Mouse (Mus musculus) neural tube, embryonic 11.5 days (tissue): ENCODE measurements at regions not wholly inside any gene's neighbourhood (a gene's known extent, or its start where the extent isn't known, plus 50 kb on each side); places are given as distances from the start of the nearest gene placed in this dataset.

Experiments
- ATAC-seq: fragments of 200-750 bp; cut with Nextera tagmentation; 2 replicates; pipeline ENCODE4 v1.8.0; 2017; ENCODE audit warnings: moderate number of reproducible peaks, mild to moderate bottlenecking, moderate TSS enrichment, moderate library complexity; ENCODE audit not compliant: insufficient read depth, low FRiP score, low TSS enrichment
- DNase-seq: peaks from one replicate; pipeline ENCODE4 v3.0.0-alpha.2; 2015; ENCODE audit warnings: low spot score
- H3K27ac ChIP-seq: fragments of 300-500 bp; sonication (generic); 2 replicates; pipeline ENCODE4 v1.5.1; 2014; ENCODE audit warnings: low read depth, mild to moderate bottlenecking, low read length
- H3K27me3 ChIP-seq: fragments of 300-500 bp; sonication (generic); 2 replicates; pipeline ENCODE4 v1.6.1; 2014; ENCODE audit warnings: mild to moderate bottlenecking, low read length, mixed read lengths; ENCODE audit not compliant: control insufficient read depth, insufficient read depth
- H3K36me3 ChIP-seq: fragments of 300-500 bp; sonication (generic); 2 replicates; pipeline ENCODE4 v1.6.1; 2014; ENCODE audit warnings: mild to moderate bottlenecking, low read length, moderate library complexity, mixed read lengths; ENCODE audit not compliant: control insufficient read depth, insufficient read depth
- H3K4me1 ChIP-seq: fragments of 300-500 bp; sonication (generic); 2 replicates; pipeline ENCODE4 v1.6.1; 2014; ENCODE audit warnings: low read length, mixed read lengths; ENCODE audit not compliant: control insufficient read depth, insufficient read depth
- H3K4me2 ChIP-seq: fragments of 300-500 bp; sonication (generic); 2 replicates; pipeline ENCODE4 v1.6.1; 2014; ENCODE audit warnings: low read depth, mild to moderate bottlenecking, moderate library complexity
- H3K4me3 ChIP-seq: fragments of 300-500 bp; sonication (generic); 2 replicates; pipeline ENCODE4 v1.5.1; 2014; ENCODE audit warnings: low read depth, low read length
- H3K9ac ChIP-seq: fragments of 300-500 bp; sonication (generic); 2 replicates; pipeline ENCODE4 v1.6.1; 2014; ENCODE audit warnings: mild to moderate bottlenecking, low read length
- H3K9me3 ChIP-seq: fragments of 300-500 bp; sonication (generic); 2 replicates; pipeline ENCODE4 v1.6.1; 2016; ENCODE audit warnings: low read length; ENCODE audit not compliant: control insufficient read depth
- WGBS: fragments of 180-500 bp; shearing (Covaris S2); extraction: QIAGEN DNeasy Blood & Tissue Kit; methylation state at CpG from one replicate; pipeline ENCODE4 v1.1.7; 2014; 5-methylcytosine and 5-hydroxymethylcytosine counted together

DNA sequence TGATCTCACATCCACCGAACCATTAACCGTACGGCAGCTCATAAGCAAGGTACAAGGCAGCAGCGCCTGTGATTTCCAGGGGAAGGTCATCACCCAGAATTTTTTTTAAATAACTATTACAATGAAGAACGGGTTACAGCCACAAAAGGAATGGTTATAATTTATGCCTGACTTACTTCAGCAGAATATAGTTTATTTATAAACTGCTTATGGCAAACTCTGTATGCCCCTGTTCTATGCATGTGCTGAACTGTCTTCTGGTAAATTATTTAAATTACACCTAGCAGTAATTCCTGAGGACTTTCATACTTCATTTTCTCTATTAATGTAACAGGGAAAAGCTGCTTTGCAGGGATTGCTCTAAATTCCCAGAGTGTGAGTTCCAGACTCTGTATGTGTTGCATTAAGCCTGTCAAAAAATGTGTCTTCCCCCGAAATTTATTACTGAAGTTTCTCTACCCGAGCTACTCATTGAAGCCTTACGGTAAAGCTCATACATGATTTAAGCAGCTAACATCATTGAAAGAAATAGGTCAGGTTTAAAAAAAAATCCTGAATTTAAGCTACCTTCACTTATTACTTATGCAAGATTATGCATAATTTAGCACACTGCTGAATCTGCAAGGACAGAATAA lies 782.4 kb upstream of the Mms22l start:
- DNase-seq (no peak), ATAC-seq (no peak)
- H3K36me3 ChIP-seq = no peaks in the 10 kb centered on the region
- H3K9me3 ChIP-seq = no peaks in the 10 kb centered on the region
- no peak overlapping the region for H3K4me2 ChIP-seq
- H3K4me1 ChIP-seq = no peaks in the 10 kb centered on the region
- H3K9ac ChIP-seq = no peak overlapping the region
- H3K4me3 ChIP-seq = no peak overlapping the region
- WGBS = 76% methylated on average over 8 of the region's 8 CpGs
- no peak overlapping the region for H3K27ac ChIP-seq
- H3K27me3 ChIP-seq = no peaks in the 10 kb centered on the region

GRCm38 (mm10) chr4:23727846-23728245 lies 768.4 kb upstream of the Mms22l start:
- H3K4me1 ChIP-seq = no peaks in the 10 kb centered on the region
- DNase-seq = no peak
- no peak overlapping the region for H3K9ac ChIP-seq
- no peak overlapping the region for H3K4me2 ChIP-seq
- no peak overlapping the region for H3K4me3 ChIP-seq
- H3K9me3 ChIP-seq = no peaks in the 10 kb centered on the region
- WGBS = 85% methylated on average over 2 of the region's 2 CpGs
- H3K27ac ChIP-seq = no peak overlapping the region
- H3K36me3 ChIP-seq = no peaks in the 10 kb centered on the region
- ATAC-seq = no peak
- no peaks in the 10 kb centered on the region for H3K27me3 ChIP-seq

DNA sequence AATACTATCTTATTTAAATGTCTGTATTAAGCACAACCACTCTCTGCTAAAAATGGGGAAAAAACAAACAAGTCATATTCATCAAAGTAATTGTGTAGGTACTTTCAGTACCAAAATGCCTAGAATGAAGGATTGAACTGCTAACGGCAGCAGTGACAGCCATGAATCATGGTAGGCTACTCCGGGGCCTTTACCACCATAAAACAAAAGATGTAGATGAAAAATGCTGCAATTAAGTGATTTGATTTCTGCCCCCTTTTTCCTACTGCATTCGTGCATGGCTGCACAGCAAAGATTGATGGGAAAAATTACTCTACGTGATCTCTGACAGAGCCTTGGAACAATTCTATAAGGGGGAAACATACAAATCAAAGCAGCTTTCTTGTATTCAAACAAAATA lies 763.8 kb upstream of the Mms22l start:
- peak; percentile 20 for DNase-seq
- no peak overlapping the region for H3K4me3 ChIP-seq
- no peak overlapping the region for H3K4me2 ChIP-seq
- H3K36me3 ChIP-seq = no peaks in the 10 kb centered on the region
- WGBS = 52% methylated on average over 4 of the region's 4 CpGs
- no peaks in the 10 kb centered on the region for H3K4me1 ChIP-seq
- ATAC-seq = no peak
- H3K27me3 ChIP-seq = no peaks in the 10 kb centered on the region
- H3K9me3 ChIP-seq = no peaks in the 10 kb centered on the region
- no peak overlapping the region for H3K9ac ChIP-seq
- H3K27ac ChIP-seq = no peak overlapping the region

GRCm38 (mm10) chr4:23744079-23744478 lies 752.2 kb upstream of the Mms22l start:
- ATAC-seq (no peak), DNase-seq (no peak)
- Histone ChIP-seq H3K27ac (no peak overlapping the region), H3K27me3 (no peaks in the 10 kb centered on the region), H3K4me1 (no peaks in the 10 kb centered on the region), H3K9ac (no peak overlapping the region), H3K9me3 (no peaks in the 10 kb centered on the region), H3K4me2 (no peak overlapping the region), H3K36me3 (no peaks in the 10 kb centered on the region), H3K4me3 (no peak overlapping the region)
- WGBS = 72% methylated on average over 7 of the region's 7 CpGs

DNA sequence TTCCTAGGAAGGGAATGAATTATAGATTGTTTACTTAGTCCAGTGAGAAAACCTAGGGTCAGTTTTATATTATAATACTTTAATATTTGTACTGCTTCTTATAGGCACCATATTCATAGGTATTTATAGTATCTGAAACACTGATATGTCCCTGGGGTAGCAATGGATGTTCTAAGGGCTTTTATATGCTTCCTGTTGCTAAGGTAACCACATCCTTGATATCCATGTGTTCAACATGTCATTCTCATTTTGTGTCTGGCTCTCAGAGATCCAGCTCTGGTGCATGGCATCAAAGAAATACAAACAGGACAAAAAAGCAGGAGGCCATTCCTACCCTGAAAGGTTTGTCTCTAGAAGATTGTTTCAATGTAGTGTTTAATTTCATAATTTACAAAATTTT lies 738.2 kb upstream of the Mms22l start:
- H3K27me3 ChIP-seq = no peaks in the 10 kb centered on the region
- H3K4me2 ChIP-seq = no peak overlapping the region
- H3K9me3 ChIP-seq = no peaks in the 10 kb centered on the region
- no peak overlapping the region for H3K27ac ChIP-seq
- no peaks in the 10 kb centered on the region for H3K4me1 ChIP-seq
- H3K36me3 ChIP-seq = no peaks in the 10 kb centered on the region
- H3K4me3 ChIP-seq = no peak overlapping the region
- DNase-seq (no peak), ATAC-seq (no peak)
- H3K9ac ChIP-seq = no peak overlapping the region

- WGBS = 39% methylated on average over 4 of the region's 4 CpGs
- H3K4me1 ChIP-seq = no peaks in the 10 kb centered on the region; the same call in 1 of the 2 replicates
Measured at GRCm38 (mm10) chr4:23787417-23788204, 708.6 kb upstream of the Mms22l start.

DNA sequence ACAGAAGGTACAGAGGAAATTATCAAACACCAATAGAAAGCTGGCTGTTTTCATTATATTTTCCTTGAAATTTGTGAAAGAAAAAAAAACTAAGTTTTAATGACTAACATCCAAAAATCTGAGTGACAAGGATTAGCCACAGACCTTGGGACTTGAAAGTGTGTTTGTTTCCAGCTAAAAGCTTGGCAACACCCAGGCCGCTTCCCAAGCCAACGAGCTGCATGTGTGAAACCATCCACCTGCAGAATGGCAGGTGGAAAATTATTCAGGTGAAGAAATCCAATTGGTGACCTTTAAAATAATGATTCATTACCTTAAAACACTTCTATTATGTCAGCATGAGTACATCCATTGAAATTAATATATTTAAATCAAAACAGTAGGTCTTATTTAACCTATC lies 672.7 kb upstream of the Mms22l start:
- WGBS = 88% methylated on average over 2 of the region's 2 CpGs
- Histone ChIP-seq H3K4me2 (no peak overlapping the region), H3K4me1 (no peaks in the 10 kb centered on the region), H3K4me3 (no peak overlapping the region), H3K9ac (no peak overlapping the region), H3K9me3 (no peaks in the 10 kb centered on the region), H3K27ac (no peak overlapping the region), H3K27me3 (no peaks in the 10 kb centered on the region), H3K36me3 (no peaks in the 10 kb centered on the region)
- ATAC-seq = no peak
- no peak for DNase-seq

More at GRCm38 (mm10) chr4:23787417-23788204, 708.6 kb upstream of the Mms22l start:
- Histone ChIP-seq H3K9me3 (no peaks in the 10 kb centered on the region), H3K9ac (no peak overlapping the region), H3K36me3 (no peaks in the 10 kb centered on the region), H3K4me3 (no peak overlapping the region), H3K27ac (peak overlapping the region; percentile 45; the same call in 1 of the 2 replicates), H3K27me3 (no peaks in the 10 kb centered on the region), H3K4me2 (no peak overlapping the region)
- DNase-seq (peak; percentile 78), ATAC-seq (peak; percentile 97)

GRCm38 (mm10) chr4:23826885-23827284 lies 669.4 kb upstream of the Mms22l start:
- 0% methylated on average over 2 of the region's 2 CpGs for WGBS
- Histone ChIP-seq H3K4me1 (no peaks in the 10 kb centered on the region), H3K4me3 (no peak overlapping the region), H3K27me3 (no peaks in the 10 kb centered on the region), H3K27ac (no peak overlapping the region), H3K36me3 (no peaks in the 10 kb centered on the region), H3K9ac (no peak overlapping the region), H3K4me2 (no peak overlapping the region), H3K9me3 (no peaks in the 10 kb centered on the region)
- ATAC-seq = peak; percentile 65; the same call in 1 of the 2 replicates
- no peak for DNase-seq
